Mouse (Mus musculus): ENCODE results near the gene Ldlrad3. TPM values are rescaled to one million over a fixed set of nuclear protein-coding genes. Genes with fewer than 3 reads are reported as not detected.

The Ldlrad3 gene
- 50.0 and 53.2 TPM in 2 replicates for polyA plus RNA-seq (2015; fragmentation: Nextera tagmentation; extraction: Ambion mirVana)

GRCm38 (mm10) chr2:102185951-102186561 lies at the start of gene Ldlrad3:
TSS of gene Ldlrad3 (minus strand) at chr2:102186385.
- peak within 1 kb of the TSS; percentile 94 for H3K27ac ChIP-seq (ENCODE audit: low read length)
- WGBS: under 1% methylated on average over 77 of the region's 77 CpGs
- peak; percentile 96 for ATAC-seq (ENCODE audit: insufficient read depth, low FRiP score)

GRCm38 (mm10) chr2:102231470-102231869 lies 45.3 kb upstream of the Ldlrad3 start:
- H3K9me3 ChIP-seq (replicated peaks; ENCODE audit: control insufficient read depth, low read length): no peaks in the 10 kb centered on the region
- H3K4me2 ChIP-seq (ENCODE audit: low read depth, low read length): no peak overlapping the region
- no peaks in the 10 kb centered on the region for H3K36me3 ChIP-seq (ENCODE audit: control insufficient read depth, insufficient read depth, low read length)
- peaks cover 6% of the 10 kb centered on the region; the same call in 1 of the 2 replicates for H3K4me1 ChIP-seq (ENCODE audit: control insufficient read depth, insufficient read depth, low read length)
- H3K4me3 ChIP-seq (replicated peaks; ENCODE audit: low read length): no peak overlapping the region
- no peaks in the 10 kb centered on the region for H3K27me3 ChIP-seq (ENCODE audit: control insufficient read depth, insufficient read depth, low read length)
- peak; percentile 81 for ATAC-seq (ENCODE audit: insufficient read depth, low FRiP score)
- peak overlapping the region; percentile 33; the same call in 1 of the 2 replicates for H3K9ac ChIP-seq (ENCODE audit: low read length)
- H3K27ac ChIP-seq (ENCODE audit: low read length): peak overlapping the region; percentile 75; the same call in 1 of the 2 replicates
- WGBS: 44% methylated on average over 5 of the region's 5 CpGs

More at GRCm38 (mm10) chr2:102185951-102186561, at the start of gene Ldlrad3:
- Histone ChIP-seq H3K9ac (ENCODE audit: low read length) (peak within 1 kb of the TSS; percentile 88), H3K4me2 (ENCODE audit: low read depth, low read length) (peak within 1 kb of the TSS; percentile 82), H3K4me3 (replicated peaks; ENCODE audit: low read length) (peak within 1 kb of the TSS; percentile 67), H3K9me3 (replicated peaks; ENCODE audit: control insufficient read depth, low read length) (no peaks in the 10 kb centered on the region), H3K27me3 (ENCODE audit: control insufficient read depth, insufficient read depth, low read length) (no peaks in the 10 kb centered on the region), H3K4me1 (ENCODE audit: control insufficient read depth, insufficient read depth, low read length) (peaks cover 23% of the 10 kb centered on the region), H3K36me3 (ENCODE audit: control insufficient read depth, insufficient read depth, low read length) (no peaks in the 10 kb centered on the region)

- ATAC-seq (ENCODE audit: insufficient read depth, low FRiP score): no peak
- H3K4me3 ChIP-seq (replicated peaks; ENCODE audit: low read length): no peak overlapping the region
- H3K4me1 ChIP-seq (ENCODE audit: control insufficient read depth, insufficient read depth, low read length): peaks cover 6% of the 10 kb centered on the region; the same call in 1 of the 2 replicates
- no peaks in the 10 kb centered on the region for H3K9me3 ChIP-seq (replicated peaks; ENCODE audit: control insufficient read depth, low read length)
- H3K27ac ChIP-seq (ENCODE audit: low read length): no peak overlapping the region
- no peaks in the 10 kb centered on the region for H3K27me3 ChIP-seq (ENCODE audit: control insufficient read depth, insufficient read depth, low read length)
- no peak overlapping the region for H3K9ac ChIP-seq (ENCODE audit: low read length)
- no peaks in the 10 kb centered on the region for H3K36me3 ChIP-seq (ENCODE audit: control insufficient read depth, insufficient read depth, low read length)
- H3K4me2 ChIP-seq (ENCODE audit: low read depth, low read length): no peak overlapping the region
- WGBS: 93% methylated on average over 2 of the region's 2 CpGs
Measured at GRCm38 (mm10) chr2:102229126-102229525, 42.9 kb upstream of the Ldlrad3 start.

GRCm38 (mm10) chr2:102228331-102228730 lies 42.1 kb upstream of the Ldlrad3 start:
- H3K9ac ChIP-seq (ENCODE audit: low read length): no peak overlapping the region
- WGBS: 73% methylated on average over 5 of the region's 5 CpGs
- H3K9me3 ChIP-seq (replicated peaks; ENCODE audit: control insufficient read depth, low read length): no peaks in the 10 kb centered on the region
- H3K27me3 ChIP-seq (ENCODE audit: control insufficient read depth, insufficient read depth, low read length): no peaks in the 10 kb centered on the region
- H3K36me3 ChIP-seq (ENCODE audit: control insufficient read depth, insufficient read depth, low read length): no peaks in the 10 kb centered on the region
- no peak overlapping the region for H3K4me3 ChIP-seq (replicated peaks; ENCODE audit: low read length)
- no peak overlapping the region for H3K27ac ChIP-seq (ENCODE audit: low read length)
- ATAC-seq (ENCODE audit: insufficient read depth, low FRiP score): no peak
- peaks cover 6% of the 10 kb centered on the region; the same call in 1 of the 2 replicates for H3K4me1 ChIP-seq (ENCODE audit: control insufficient read depth, insufficient read depth, low read length)
- no peak overlapping the region for H3K4me2 ChIP-seq (ENCODE audit: low read depth, low read length)

- H3K27me3 ChIP-seq (ENCODE audit: control insufficient read depth, insufficient read depth, low read length): no peaks in the 10 kb centered on the region
- peaks cover 6% of the 10 kb centered on the region; the same call in 1 of the 2 replicates for H3K4me1 ChIP-seq (ENCODE audit: control insufficient read depth, insufficient read depth, low read length)
- no peaks in the 10 kb centered on the region for H3K9me3 ChIP-seq (replicated peaks; ENCODE audit: control insufficient read depth, low read length)
- WGBS: 87% methylated on average over 8 of the region's 8 CpGs
- no peaks in the 10 kb centered on the region for H3K36me3 ChIP-seq (ENCODE audit: control insufficient read depth, insufficient read depth, low read length)
- no peak overlapping the region for H3K27ac ChIP-seq (ENCODE audit: low read length)
- H3K4me3 ChIP-seq (replicated peaks; ENCODE audit: low read length): no peak overlapping the region
- H3K9ac ChIP-seq (ENCODE audit: low read length): no peak overlapping the region
- H3K4me2 ChIP-seq (ENCODE audit: low read depth, low read length): no peak overlapping the region
- no peak; the same call in 1 of the 2 replicates for ATAC-seq (ENCODE audit: insufficient read depth, low FRiP score)
Measured at GRCm38 (mm10) chr2:102227839-102228238, 41.7 kb upstream of the Ldlrad3 start.

- Histone ChIP-seq H3K9ac (ENCODE audit: low read length) (no peak overlapping the region), H3K36me3 (ENCODE audit: control insufficient read depth, insufficient read depth, low read length) (no peaks in the 10 kb centered on the region), H3K9me3 (replicated peaks; ENCODE audit: control insufficient read depth, low read length) (no peaks in the 10 kb centered on the region), H3K4me2 (ENCODE audit: low read depth, low read length) (no peak overlapping the region), H3K4me1 (ENCODE audit: control insufficient read depth, insufficient read depth, low read length) (peaks cover 2% of the 10 kb centered on the region; the same call in 1 of the 2 replicates), H3K27ac (ENCODE audit: low read length) (no peak overlapping the region), H3K4me3 (replicated peaks; ENCODE audit: low read length) (no peak overlapping the region), H3K27me3 (ENCODE audit: control insufficient read depth, insufficient read depth, low read length) (no peaks in the 10 kb centered on the region)
- WGBS: 75% methylated on average over 15 of the region's 15 CpGs
- ATAC-seq (ENCODE audit: insufficient read depth, low FRiP score): no peak
Measured at GRCm38 (mm10) chr2:102226274-102226673, 40.1 kb upstream of the Ldlrad3 start.

- Histone ChIP-seq H3K27ac (ENCODE audit: low read length) (no peak overlapping the region), H3K36me3 (ENCODE audit: control insufficient read depth, insufficient read depth, low read length) (no peaks in the 10 kb centered on the region), H3K9me3 (replicated peaks; ENCODE audit: control insufficient read depth, low read length) (no peaks in the 10 kb centered on the region), H3K9ac (ENCODE audit: low read length) (no peak overlapping the region), H3K4me1 (ENCODE audit: control insufficient read depth, insufficient read depth, low read length) (no peaks in the 10 kb centered on the region), H3K27me3 (ENCODE audit: control insufficient read depth, insufficient read depth, low read length) (no peaks in the 10 kb centered on the region), H3K4me3 (replicated peaks; ENCODE audit: low read length) (no peak overlapping the region), H3K4me2 (ENCODE audit: low read depth, low read length) (no peak overlapping the region)
- no peak for ATAC-seq (ENCODE audit: insufficient read depth, low FRiP score)
- 28% methylated on average over 11 of the region's 11 CpGs for WGBS
Measured at GRCm38 (mm10) chr2:102223355-102224128, 37.4 kb upstream of the Ldlrad3 start.

GRCm38 (mm10) chr2:102222749-102223148 lies 36.6 kb upstream of the Ldlrad3 start:
- H3K4me3 ChIP-seq (replicated peaks; ENCODE audit: low read length): no peak overlapping the region
- no peak for ATAC-seq (ENCODE audit: insufficient read depth, low FRiP score)
- H3K4me1 ChIP-seq (ENCODE audit: control insufficient read depth, insufficient read depth, low read length): no peaks in the 10 kb centered on the region
- WGBS: 63% methylated on average over 3 of the region's 3 CpGs
- H3K27ac ChIP-seq (ENCODE audit: low read length): no peak overlapping the region
- no peaks in the 10 kb centered on the region for H3K9me3 ChIP-seq (replicated peaks; ENCODE audit: control insufficient read depth, low read length)
- no peak overlapping the region for H3K4me2 ChIP-seq (ENCODE audit: low read depth, low read length)
- no peaks in the 10 kb centered on the region for H3K36me3 ChIP-seq (ENCODE audit: control insufficient read depth, insufficient read depth, low read length)
- H3K9ac ChIP-seq (ENCODE audit: low read length): no peak overlapping the region
- H3K27me3 ChIP-seq (ENCODE audit: control insufficient read depth, insufficient read depth, low read length): no peaks in the 10 kb centered on the region

GRCm38 (mm10) chr2:102216817-102217216 lies 30.6 kb upstream of the Ldlrad3 start:
- Histone ChIP-seq H3K4me1 (ENCODE audit: control insufficient read depth, insufficient read depth, low read length) (no peaks in the 10 kb centered on the region), H3K9ac (ENCODE audit: low read length) (no peak overlapping the region), H3K27me3 (ENCODE audit: control insufficient read depth, insufficient read depth, low read length) (no peaks in the 10 kb centered on the region), H3K36me3 (ENCODE audit: control insufficient read depth, insufficient read depth, low read length) (no peaks in the 10 kb centered on the region), H3K4me3 (replicated peaks; ENCODE audit: low read length) (no peak overlapping the region), H3K27ac (ENCODE audit: low read length) (no peak overlapping the region), H3K9me3 (replicated peaks; ENCODE audit: control insufficient read depth, low read length) (no peaks in the 10 kb centered on the region), H3K4me2 (ENCODE audit: low read depth, low read length) (no peak overlapping the region)
- no peak for ATAC-seq (ENCODE audit: insufficient read depth, low FRiP score)
- WGBS: 61% methylated on average over 1 of the region's 1 CpGs

All from stomach, embryonic 16.5 days (tissue).